Mouse (Mus musculus): ENCODE results near the gene Supt16. TPM values are rescaled to one million over a fixed set of nuclear protein-coding genes. Genes with fewer than 3 reads are reported as not detected.

Gene Supt16
- polyA plus RNA-seq, 1 experiment from 2014 or later = 38.0 TPM

GRCm38 (mm10) chr14:52124636-52125035 lies 72.6 kb downstream of the Supt16 start:
- 97% methylated on average over 3 of the region's 3 CpGs for WGBS
- Histone ChIP-seq H3K4me3 (ENCODE audit: low read depth, low read length) (no peak overlapping the region), H3K27me3 (ENCODE audit: control insufficient read depth, insufficient read depth, low read depth, low read length) (no peaks in the 10 kb centered on the region), H3K27ac (ENCODE audit: low read length) (no peak overlapping the region), H3K9me3 (replicated peaks; ENCODE audit: control insufficient read depth, low read length, poor library complexity, severe bottlenecking) (no peaks in the 10 kb centered on the region), H3K4me1 (ENCODE audit: control insufficient read depth, insufficient read depth, low read length) (peaks cover 8% of the 10 kb centered on the region; the same call in 1 of the 2 replicates), H3K36me3 (ENCODE audit: control insufficient read depth, insufficient read depth, low read length) (no peaks in the 10 kb centered on the region), H3K4me2 (ENCODE audit: low read length) (no peak overlapping the region), H3K9ac (ENCODE audit: low read depth, low read length) (no peak overlapping the region)
- no peak for ATAC-seq

GRCm38 (mm10) chr14:52123918-52124317 lies 73.3 kb downstream of the Supt16 start:
- no peak overlapping the region for H3K27ac ChIP-seq (ENCODE audit: low read length)
- no peak overlapping the region for H3K9ac ChIP-seq (ENCODE audit: low read depth, low read length)
- no peak overlapping the region for H3K4me3 ChIP-seq (ENCODE audit: low read depth, low read length)
- H3K9me3 ChIP-seq (replicated peaks; ENCODE audit: control insufficient read depth, low read length, poor library complexity, severe bottlenecking) = no peaks in the 10 kb centered on the region
- H3K4me1 ChIP-seq (ENCODE audit: control insufficient read depth, insufficient read depth, low read length) = peaks cover 9% of the 10 kb centered on the region; the same call in 1 of the 2 replicates
- ATAC-seq = no peak
- 21% methylated on average over 4 of the region's 4 CpGs for WGBS
- H3K4me2 ChIP-seq (ENCODE audit: low read length) = no peak overlapping the region
- no peaks in the 10 kb centered on the region for H3K36me3 ChIP-seq (ENCODE audit: control insufficient read depth, insufficient read depth, low read length)
- H3K27me3 ChIP-seq (ENCODE audit: control insufficient read depth, insufficient read depth, low read depth, low read length) = no peaks in the 10 kb centered on the region

- WGBS = 65% methylated on average over 7 of the region's 7 CpGs
- Histone ChIP-seq H3K4me3 (ENCODE audit: low read depth, low read length) (peak overlapping the region; percentile 54), H3K4me2 (ENCODE audit: low read length) (peak overlapping the region; percentile 90), H3K9me3 (replicated peaks; ENCODE audit: control insufficient read depth, low read length, poor library complexity, severe bottlenecking) (no peaks in the 10 kb centered on the region), H3K27ac (ENCODE audit: low read length) (peak overlapping the region; percentile 85), H3K27me3 (ENCODE audit: control insufficient read depth, insufficient read depth, low read depth, low read length) (no peaks in the 10 kb centered on the region), H3K9ac (ENCODE audit: low read depth, low read length) (peak overlapping the region; percentile 41; the same call in 1 of the 2 replicates), H3K4me1 (ENCODE audit: control insufficient read depth, insufficient read depth, low read length) (peaks cover 16% of the 10 kb centered on the region), H3K36me3 (ENCODE audit: control insufficient read depth, insufficient read depth, low read length) (no peaks in the 10 kb centered on the region)
- no peak for ATAC-seq
Observed at GRCm38 (mm10) chr14:52120169-52120568, 77.0 kb downstream of the Supt16 start.

GRCm38 (mm10) chr14:52118823-52119608 lies 78.2 kb downstream of the Supt16 start:
- no peaks in the 10 kb centered on the region for H3K36me3 ChIP-seq (ENCODE audit: control insufficient read depth, insufficient read depth, low read length)
- peak overlapping the region; percentile 54 for H3K4me3 ChIP-seq (ENCODE audit: low read depth, low read length)
- ATAC-seq = peak; percentile 91
- WGBS = under 1% methylated on average over 38 of the region's 38 CpGs
- H3K4me1 ChIP-seq (ENCODE audit: control insufficient read depth, insufficient read depth, low read length) = peaks cover 16% of the 10 kb centered on the region
- no peaks in the 10 kb centered on the region for H3K9me3 ChIP-seq (replicated peaks; ENCODE audit: control insufficient read depth, low read length, poor library complexity, severe bottlenecking)
- H3K27me3 ChIP-seq (ENCODE audit: control insufficient read depth, insufficient read depth, low read depth, low read length) = no peaks in the 10 kb centered on the region
- peak overlapping the region; percentile 76 for H3K9ac ChIP-seq (ENCODE audit: low read depth, low read length)
- peak overlapping the region; percentile 90 for H3K4me2 ChIP-seq (ENCODE audit: low read length)
- peak overlapping the region; percentile 85 for H3K27ac ChIP-seq (ENCODE audit: low read length)

GRCm38 (mm10) chr14:52118456-52118822 lies 78.8 kb downstream of the Supt16 start:
- ATAC-seq = peak; percentile 64
- 17% methylated on average over 8 of the region's 8 CpGs for WGBS
- Histone ChIP-seq H3K4me1 (ENCODE audit: control insufficient read depth, insufficient read depth, low read length) (peaks cover 16% of the 10 kb centered on the region), H3K4me2 (ENCODE audit: low read length) (peak overlapping the region; percentile 90), H3K27ac (ENCODE audit: low read length) (peak overlapping the region; percentile 85), H3K9me3 (replicated peaks; ENCODE audit: control insufficient read depth, low read length, poor library complexity, severe bottlenecking) (no peaks in the 10 kb centered on the region), H3K36me3 (ENCODE audit: control insufficient read depth, insufficient read depth, low read length) (no peaks in the 10 kb centered on the region), H3K9ac (ENCODE audit: low read depth, low read length) (peak overlapping the region; percentile 11; the same call in 1 of the 2 replicates), H3K4me3 (ENCODE audit: low read depth, low read length) (peak overlapping the region; percentile 54), H3K27me3 (ENCODE audit: control insufficient read depth, insufficient read depth, low read depth, low read length) (no peaks in the 10 kb centered on the region)

- ATAC-seq = no peak
- 96% methylated on average over 5 of the region's 5 CpGs for WGBS
- H3K27me3 ChIP-seq (ENCODE audit: control insufficient read depth, insufficient read depth, low read depth, low read length) = no peaks in the 10 kb centered on the region
Observed at GRCm38 (mm10) chr14:52117241-52117640, 80.0 kb downstream of the Supt16 start.

GRCm38 (mm10) chr14:52114101-52114500 lies 83.1 kb downstream of the Supt16 start:
- no peak overlapping the region for H3K9ac ChIP-seq (ENCODE audit: low read depth, low read length)
- no peaks in the 10 kb centered on the region for H3K9me3 ChIP-seq (replicated peaks; ENCODE audit: control insufficient read depth, low read length, poor library complexity, severe bottlenecking)
- H3K36me3 ChIP-seq (ENCODE audit: control insufficient read depth, insufficient read depth, low read length) = no peaks in the 10 kb centered on the region
- peaks cover 8% of the 10 kb centered on the region; the same call in 1 of the 2 replicates for H3K4me1 ChIP-seq (ENCODE audit: control insufficient read depth, insufficient read depth, low read length)
- H3K4me2 ChIP-seq (ENCODE audit: low read length) = no peak overlapping the region
- no peak overlapping the region for H3K4me3 ChIP-seq (ENCODE audit: low read depth, low read length)
- H3K27me3 ChIP-seq (ENCODE audit: control insufficient read depth, insufficient read depth, low read depth, low read length) = no peaks in the 10 kb centered on the region
- 59% methylated on average over 1 of the region's 1 CpGs for WGBS
- H3K27ac ChIP-seq (ENCODE audit: low read length) = no peak overlapping the region
- no peak for ATAC-seq

More at GRCm38 (mm10) chr14:52117241-52117640, 80.0 kb downstream of the Supt16 start:
- Histone ChIP-seq H3K27ac (ENCODE audit: low read length) (no peak overlapping the region), H3K9me3 (replicated peaks; ENCODE audit: control insufficient read depth, low read length, poor library complexity, severe bottlenecking) (no peaks in the 10 kb centered on the region), H3K36me3 (ENCODE audit: control insufficient read depth, insufficient read depth, low read length) (no peaks in the 10 kb centered on the region), H3K4me3 (ENCODE audit: low read depth, low read length) (no peak overlapping the region), H3K4me1 (ENCODE audit: control insufficient read depth, insufficient read depth, low read length) (peaks cover 16% of the 10 kb centered on the region), H3K9ac (ENCODE audit: low read depth, low read length) (no peak overlapping the region), H3K4me2 (ENCODE audit: low read length) (no peak overlapping the region)

Other genes with a start within 250 kb of the Supt16 start
- 78.0 and 79.7 TPM in 2 replicates for gene Arhgef40, start 212.7 kb downstream of the Supt16 start, polyA plus RNA-seq (2015; fragmentation: Nextera tagmentation; extraction: Ambion mirVana)
- gene Tmem253, start 181.8 kb downstream of the Supt16 start, polyA plus RNA-seq (2015; fragmentation: Nextera tagmentation; extraction: Ambion mirVana) = 0.16 and 1.0 TPM in 2 replicates
- 30.3 and 33.6 TPM in 2 replicates for gene Zfp219, start 176.7 kb downstream of the Supt16 start, polyA plus RNA-seq (2015; fragmentation: Nextera tagmentation; extraction: Ambion mirVana)
- gene Olfr221, start 155.0 kb downstream of the Supt16 start, polyA plus RNA-seq (2015; fragmentation: Nextera tagmentation; extraction: Ambion mirVana) = not detected in 2 replicates
- gene Hnrnpc, start 93.4 kb downstream of the Supt16 start, polyA plus RNA-seq (2015; fragmentation: Nextera tagmentation; extraction: Ambion mirVana) = 449 and 518 TPM in 2 replicates
- 45.9 and 46.5 TPM in 2 replicates for gene Rpgrip1, start 86.7 kb downstream of the Supt16 start, polyA plus RNA-seq (2015; fragmentation: Nextera tagmentation; extraction: Ambion mirVana)
- gene Chd8, start 60.4 kb upstream of the Supt16 start, polyA plus RNA-seq (2015; fragmentation: Nextera tagmentation; extraction: Ambion mirVana) = 43.1 and 45.5 TPM in 2 replicates
- gene Tox4, start 81.7 kb upstream of the Supt16 start, polyA plus RNA-seq (2015; fragmentation: Nextera tagmentation; extraction: Ambion mirVana) = 51.8 and 55.6 TPM in 2 replicates
- 62.5 and 65.9 TPM in 2 replicates for gene Rab2b, start 82.1 kb upstream of the Supt16 start, polyA plus RNA-seq (2015; fragmentation: Nextera tagmentation; extraction: Ambion mirVana)
- gene Mettl3, start 107.7 kb upstream of the Supt16 start, polyA plus RNA-seq (2015; fragmentation: Nextera tagmentation; extraction: Ambion mirVana) = 46.9 and 48.1 TPM in 2 replicates
- gene Sall2, start 131.3 kb upstream of the Supt16 start, polyA plus RNA-seq (2015; fragmentation: Nextera tagmentation; extraction: Ambion mirVana) = 47.5 and 49.0 TPM in 2 replicates
- not detected in 2 replicates for gene Olfr1513, start 159.0 kb upstream of the Supt16 start, polyA plus RNA-seq (2015; fragmentation: Nextera tagmentation; extraction: Ambion mirVana)
- gene Olfr1512, start 181.8 kb upstream of the Supt16 start, polyA plus RNA-seq (2015; fragmentation: Nextera tagmentation; extraction: Ambion mirVana) = 0.11 TPM in 1 of 2 replicates, not detected in the other
- gene Olfr1511, start 200.0 kb upstream of the Supt16 start, polyA plus RNA-seq (2015; fragmentation: Nextera tagmentation; extraction: Ambion mirVana) = 0.16 and 0.51 TPM in 2 replicates
- not detected in 2 replicates for gene Olfr1510, start 217.0 kb upstream of the Supt16 start, polyA plus RNA-seq (2015; fragmentation: Nextera tagmentation; extraction: Ambion mirVana)
- not detected in 2 replicates for gene Olfr1509, start 245.6 kb upstream of the Supt16 start, polyA plus RNA-seq (2015; fragmentation: Nextera tagmentation; extraction: Ambion mirVana)